Mouse (Mus musculus) ES-Bruce4 (cell line): ENCODE data around the gene Gsdma3.

Source experiments
- CTCF ChIP-seq: IDR thresholded peaks from one replicate; pipeline ENCODE4 v1.8.1; 2011; ENCODE audit warnings: low read depth, low read length
- EP300 ChIP-seq: IDR thresholded peaks from 2 replicates; pipeline ENCODE4 v1.6.1; 2011; ENCODE audit warnings: low read depth, low read length; ENCODE audit not compliant: insufficient read depth
- POLR2A ChIP-seq: IDR thresholded peaks from one replicate; pipeline ENCODE4 v1.8.1; 2011; ENCODE audit warnings: low read length; ENCODE audit not compliant: insufficient read depth

DNA sequence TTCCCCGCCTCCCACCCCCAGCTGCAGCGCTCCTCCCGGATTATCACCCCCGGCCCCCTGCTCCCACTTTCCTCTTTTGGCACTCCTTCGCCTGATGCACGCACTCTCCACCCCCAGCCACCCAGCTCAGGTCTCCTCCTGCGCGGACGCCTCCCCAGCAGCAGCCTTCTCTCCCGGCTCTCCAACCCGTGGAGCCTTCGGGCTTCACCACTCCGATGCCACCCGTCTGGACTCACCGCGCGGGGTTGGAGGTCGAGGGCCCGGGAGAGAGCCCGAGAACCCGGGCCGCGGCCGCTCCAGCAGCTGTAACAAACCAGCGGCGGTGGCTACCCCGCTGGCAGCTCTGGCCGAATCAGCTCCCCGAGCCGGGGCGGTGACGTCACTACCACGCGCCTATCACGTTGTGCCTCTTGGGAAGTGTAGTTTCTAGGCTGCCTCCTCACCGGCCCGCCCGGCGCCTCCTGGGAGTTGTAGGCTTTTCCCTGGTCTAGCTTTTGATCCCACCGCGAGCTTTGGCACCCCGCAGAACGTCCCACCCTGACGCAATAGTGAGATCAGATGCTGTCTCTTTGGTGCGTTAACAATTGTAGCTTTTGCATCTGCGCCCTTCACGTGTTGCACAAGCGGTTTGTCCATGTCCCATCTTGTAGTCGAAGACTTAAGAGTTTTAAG, 39.1 kb upstream of the Gsdma3 start, which contains the start of gene Ormdl3:
- TF ChIP-seq POLR2A (no peak), CTCF (no peak), EP300 (no peak)
